Mouse (Mus musculus) ZHBTc4 (cell line): ENCODE data around the gene Grm2.
A peak's percentile ranks its signal among the peaks of the same experiment; 100 is the strongest.
"Not testable (repeated sequence)": the region's sequence is repeated elsewhere in the genome, so short reads cannot be mapped to it uniquely, and the experiment has no call there.

Experiments
- DNase-seq: peaks from one replicate; pipeline ENCODE4 v3.0.0-alpha.2; 2011; ENCODE audit warnings: low read depth, low spot score

Grm2 gene

GRCm38 (mm10) chr9:106652720-106653119 lies 3.2 kb downstream of the Grm2 start:
- no peak for DNase-seq

DNA sequence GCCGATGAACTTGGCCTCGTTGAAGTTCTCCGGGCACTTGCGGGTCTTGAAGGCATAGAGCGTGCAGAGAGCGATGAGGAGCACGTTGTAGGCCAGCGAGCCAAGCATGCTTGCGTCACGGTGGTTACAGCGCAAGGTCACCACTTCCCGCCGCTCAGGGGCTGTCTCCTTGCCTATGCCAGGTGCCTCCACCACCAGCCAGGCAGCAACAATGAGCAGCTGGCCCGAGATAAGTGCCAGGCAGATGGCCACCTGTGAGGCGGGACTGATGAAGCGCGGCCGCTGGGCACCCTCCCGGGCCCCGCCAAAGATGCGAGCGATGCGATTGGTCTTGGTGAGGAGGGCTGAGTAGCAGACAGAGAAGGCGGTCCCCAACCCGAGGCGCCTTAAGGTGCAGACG lies 8.7 kb downstream of the Grm2 start:
- no peak for DNase-seq

DNA sequence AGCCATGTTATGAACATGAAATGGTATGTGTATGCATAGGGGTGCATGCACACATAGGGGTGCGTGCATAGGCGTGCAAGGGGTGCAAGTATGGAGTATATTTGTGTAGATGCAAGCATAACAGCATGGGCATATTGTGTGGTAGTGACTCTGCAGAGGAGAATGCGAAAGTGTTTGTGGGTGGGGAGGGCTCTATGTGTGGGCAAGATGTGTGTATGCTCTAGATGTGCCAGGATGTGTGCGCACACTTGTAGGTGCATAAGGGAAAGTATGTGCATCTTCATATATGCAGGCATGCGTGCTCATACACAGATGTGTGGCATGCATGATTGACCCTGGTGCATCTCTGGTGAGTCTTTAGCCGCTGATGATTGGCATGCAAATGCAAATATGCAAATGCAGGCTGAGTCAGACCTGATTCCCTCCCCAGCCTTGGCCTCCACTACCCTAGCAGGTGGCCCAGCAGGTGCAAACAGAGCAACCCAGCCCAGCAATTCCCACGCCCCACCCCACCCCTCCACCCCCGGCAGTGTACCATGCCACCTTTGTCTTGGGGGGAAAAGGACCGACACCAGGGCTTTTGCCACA lies 10.1 kb downstream of the Grm2 start:
- DNase-seq: peak; percentile 76

- peak; percentile 92 for DNase-seq
Observed at GRCm38 (mm10) chr9:106643787-106644186, 12.1 kb downstream of the Grm2 start.

DNA sequence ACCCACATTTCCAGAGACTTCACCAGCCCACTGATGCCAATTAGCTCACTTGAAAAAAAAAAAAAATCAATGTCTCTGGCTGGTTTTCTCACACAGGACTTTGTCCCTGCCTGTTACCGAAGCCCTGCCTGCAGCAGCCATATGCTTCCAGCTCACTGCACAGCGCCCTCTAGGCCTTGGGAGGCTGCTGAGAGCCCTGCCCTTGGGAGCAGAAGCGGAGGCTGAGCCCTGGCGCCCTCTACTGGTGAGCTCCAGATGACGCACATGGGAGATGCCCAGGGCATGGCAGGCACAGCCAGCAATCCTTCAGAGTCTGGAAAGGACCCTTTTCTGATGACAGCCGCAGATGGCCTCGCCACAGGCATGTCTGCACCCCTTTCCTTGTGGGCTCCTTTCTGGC lies 12.8 kb downstream of the Grm2 start:
- DNase-seq: peak; percentile 95

- DNase-seq: no peak
Observed at GRCm38 (mm10) chr9:106641346-106641745, 14.5 kb downstream of the Grm2 start.

- DNase-seq: no peak
Observed at GRCm38 (mm10) chr9:106638154-106638553, 17.7 kb downstream of the Grm2 start.

- DNase-seq: peak; percentile 44
Observed at GRCm38 (mm10) chr9:106632185-106632584, 23.7 kb downstream of the Grm2 start.

GRCm38 (mm10) chr9:106627796-106628195 lies 28.1 kb downstream of the Grm2 start:
- DNase-seq: not testable (repeated sequence)

DNA sequence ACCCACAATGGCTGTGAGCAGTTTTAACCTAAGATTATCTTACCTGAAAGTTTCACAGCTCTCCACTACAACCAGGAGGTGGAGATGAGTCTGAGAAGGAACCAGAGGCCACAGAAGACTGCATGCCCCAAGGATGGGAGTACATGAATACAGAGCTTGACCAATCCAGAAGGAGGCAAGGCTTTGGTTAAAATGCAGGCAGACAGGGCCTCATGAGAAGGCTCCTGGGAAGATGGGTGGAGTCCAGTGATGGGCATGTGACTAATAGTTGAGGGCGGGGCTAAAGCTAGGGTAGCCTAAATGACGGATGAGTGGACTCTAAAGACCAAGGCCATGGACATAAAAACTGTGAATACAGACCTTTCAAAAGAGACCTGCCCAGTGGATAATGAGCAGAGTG lies 29.6 kb downstream of the Grm2 start, which contains the start of gene Iqcf6:
Gene Iqcf6, plus strand, starts transcription at position 301 of the 400 bp plus-strand sequence.
- DNase-seq: no peak

DNA sequence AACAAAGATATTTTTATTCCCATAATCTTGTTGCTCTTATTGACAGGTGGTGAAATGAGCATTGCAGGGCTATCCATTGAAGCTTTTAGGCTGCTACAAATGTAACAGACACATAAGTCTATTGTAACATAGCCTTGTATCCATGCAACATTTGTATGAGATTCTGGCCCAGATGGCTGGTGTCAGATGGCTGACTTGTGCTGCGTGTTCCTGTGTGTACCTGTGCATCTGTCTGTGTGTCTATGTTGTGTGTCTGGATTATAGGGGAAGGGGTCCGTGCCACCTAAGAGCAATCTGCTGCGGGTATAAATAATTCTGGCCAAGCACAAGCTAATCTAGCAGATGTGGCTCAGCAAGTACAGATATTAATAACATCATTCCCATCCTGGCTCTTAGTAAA lies 38.4 kb downstream of the Grm2 start:
- DNase-seq: no peak

DNA sequence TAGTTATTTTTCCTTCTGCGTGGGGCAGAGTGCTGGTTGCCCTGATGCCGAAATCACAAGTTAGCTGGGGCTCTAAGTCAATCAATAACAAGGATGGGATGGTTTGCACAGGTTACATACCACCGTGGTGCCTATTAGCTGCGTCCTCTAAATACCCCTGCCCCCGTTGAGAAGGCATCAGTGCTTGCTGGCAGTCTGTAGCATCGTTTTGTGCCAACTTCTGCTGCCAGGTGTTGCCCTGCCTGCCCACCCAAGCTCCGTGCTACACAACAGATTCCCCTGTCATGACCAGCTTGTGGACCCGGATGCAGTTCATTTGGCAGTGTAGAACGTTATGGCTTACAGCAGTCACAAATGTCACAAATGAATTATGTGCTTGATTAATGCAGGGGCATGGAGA lies 39.6 kb downstream of the Grm2 start:
- DNase-seq: no peak

GRCm38 (mm10) chr9:106614616-106615015 lies 41.3 kb downstream of the Grm2 start:
- DNase-seq: peak; percentile 25

GRCm38 (mm10) chr9:106613951-106614350 lies 41.9 kb downstream of the Grm2 start:
- no peak for DNase-seq

DNA sequence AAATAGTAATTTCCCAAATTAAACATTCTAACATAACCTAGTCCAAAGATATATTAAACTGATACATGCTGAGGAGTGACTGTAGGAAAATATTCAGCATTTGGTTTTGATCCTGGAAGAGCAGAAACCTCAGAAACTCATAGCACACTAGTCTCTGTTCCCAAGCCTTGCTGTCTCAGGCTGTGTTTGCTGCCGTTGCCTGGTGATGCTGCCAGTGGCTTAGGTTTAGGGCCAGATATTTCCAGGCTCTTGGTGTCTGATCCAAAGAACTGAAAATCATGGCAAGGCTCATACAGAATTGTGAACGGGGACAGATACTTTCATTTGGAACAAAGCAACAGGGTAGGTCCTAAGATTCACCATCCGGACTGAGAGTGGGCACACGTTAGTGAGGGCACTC lies 45.2 kb downstream of the Grm2 start:
- no peak for DNase-seq

- DNase-seq: peak; percentile 86
Observed at GRCm38 (mm10) chr9:106600546-106600945, 55.3 kb downstream of the Grm2 start.

DNA sequence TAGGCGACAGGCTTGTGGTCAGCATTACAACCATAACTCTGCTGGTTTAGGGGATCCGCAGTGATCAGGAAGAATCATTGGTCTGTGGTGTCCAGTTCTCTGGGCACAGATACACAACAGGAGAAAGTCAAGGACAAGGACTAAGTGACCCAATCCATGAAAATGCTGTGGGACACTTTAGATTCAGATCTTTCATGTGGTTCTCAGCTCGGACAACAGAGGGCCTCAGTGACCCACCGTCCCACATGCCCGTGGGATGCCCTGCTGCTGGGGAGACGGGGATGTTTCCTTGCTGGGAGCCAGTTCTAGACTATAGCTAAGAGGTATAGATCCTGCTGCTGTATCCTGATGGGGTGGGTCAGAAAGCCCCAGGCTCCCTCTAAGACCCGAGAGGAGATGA lies 57.4 kb downstream of the Grm2 start:
- DNase-seq: peak; percentile 54

- DNase-seq: no peak
Observed at GRCm38 (mm10) chr9:106595836-106596235, 60.0 kb downstream of the Grm2 start.

DNA sequence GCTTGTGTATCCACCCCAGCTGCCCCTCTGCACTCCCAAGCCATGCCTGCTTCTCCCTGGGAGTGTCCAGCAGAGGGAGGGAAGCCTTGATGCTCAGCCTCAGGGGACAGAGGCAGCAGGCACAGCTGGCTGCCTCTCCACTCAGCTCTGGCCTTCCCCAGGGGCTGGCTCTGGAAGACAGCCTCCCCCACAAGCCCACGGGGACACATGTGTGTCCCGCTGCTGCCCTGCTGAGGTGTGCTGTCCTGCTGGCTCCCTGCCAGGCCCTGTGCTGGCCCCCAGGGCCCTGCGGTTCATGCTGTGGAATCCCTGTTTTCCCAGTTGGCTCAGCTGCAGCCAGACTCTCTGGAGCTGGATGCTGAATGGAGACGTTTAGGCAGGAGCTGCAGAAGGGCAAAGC lies 60.5 kb downstream of the Grm2 start:
- DNase-seq: not testable (repeated sequence)
